Mouse (Mus musculus) stomach, embryonic 14.5 days (tissue): Measurements from ENCODE around the gene Prph2. TPM values are rescaled to one million over a fixed set of nuclear protein-coding genes. Genes with fewer than 3 reads are reported as not detected.

Experiments
- ATAC-seq: fragments of 200-750 bp; cut with Nextera tagmentation; 2 replicates; pipeline ENCODE4 v1.8.0; 2017; ENCODE audit warnings: low read depth, moderate TSS enrichment; ENCODE audit not compliant: insufficient number of reproducible peaks, insufficient read depth, low FRiP score
- H3K27ac ChIP-seq: fragments of 300-500 bp; sonication (generic); 2 replicates; pipeline ENCODE4 v1.5.1; 2014; ENCODE audit warnings: mild to moderate bottlenecking, low read length, moderate library complexity, mixed read lengths
- H3K27me3 ChIP-seq: fragments of 300-500 bp; sonication (generic); 2 replicates; pipeline ENCODE4 v1.6.1; 2014; ENCODE audit warnings: low read length, control low read depth, mixed read lengths; ENCODE audit not compliant: control insufficient read depth, insufficient read depth
- H3K36me3 ChIP-seq: fragments of 300-500 bp; sonication (generic); 2 replicates; pipeline ENCODE4 v1.6.1; 2014; ENCODE audit warnings: mild to moderate bottlenecking, control low read depth, low read length, moderate library complexity, mixed read lengths; ENCODE audit not compliant: control insufficient read depth, insufficient read depth
- H3K4me1 ChIP-seq: fragments of 300-500 bp; sonication (generic); 2 replicates; pipeline ENCODE4 v1.6.1; 2014; ENCODE audit warnings: low read length, control low read depth, mixed read lengths; ENCODE audit not compliant: control insufficient read depth, insufficient read depth
- H3K4me2 ChIP-seq: fragments of 300-500 bp; sonication (generic); replicated peaks from 2 replicates; pipeline ENCODE4 v1.6.1; 2014; ENCODE audit warnings: low read depth, low read length, control low read depth
- H3K4me3 ChIP-seq: fragments of 300-500 bp; sonication (generic); 2 replicates; pipeline ENCODE4 v1.5.1; 2014; ENCODE audit warnings: low read depth, low read length, control low read depth
- H3K9ac ChIP-seq: fragments of 300-500 bp; sonication (generic); replicated peaks from 2 replicates; pipeline ENCODE4 v1.6.1; 2014; ENCODE audit warnings: low read depth, mild to moderate bottlenecking, control low read depth, low read length, moderate library complexity, mixed read lengths
- H3K9me3 ChIP-seq: fragments of 300-500 bp; sonication (generic); 2 replicates; pipeline ENCODE4 v1.6.1; 2016; ENCODE audit warnings: low read depth, low read length, control low read depth; ENCODE audit not compliant: control insufficient read depth
- WGBS: fragments of 180-500 bp; shearing (Covaris S2); extraction: QIAGEN DNeasy Blood & Tissue Kit; methylation state at CpG from one replicate; pipeline ENCODE4 v1.1.7; 2014; 5-methylcytosine and 5-hydroxymethylcytosine counted together
- polyA plus RNA-seq: library from polyadenylated mRNA; unstranded; fragments of >200 nt; fragmentation: Nextera tagmentation; extraction: Ambion mirVana; gene quantifications from 2 replicates; pipeline ENCODE4 v1.2.1, GENCODE M21; 2014

Prph2 gene
- polyA plus RNA-seq, 1 experiment from 2014 or later = not detected

DNA sequence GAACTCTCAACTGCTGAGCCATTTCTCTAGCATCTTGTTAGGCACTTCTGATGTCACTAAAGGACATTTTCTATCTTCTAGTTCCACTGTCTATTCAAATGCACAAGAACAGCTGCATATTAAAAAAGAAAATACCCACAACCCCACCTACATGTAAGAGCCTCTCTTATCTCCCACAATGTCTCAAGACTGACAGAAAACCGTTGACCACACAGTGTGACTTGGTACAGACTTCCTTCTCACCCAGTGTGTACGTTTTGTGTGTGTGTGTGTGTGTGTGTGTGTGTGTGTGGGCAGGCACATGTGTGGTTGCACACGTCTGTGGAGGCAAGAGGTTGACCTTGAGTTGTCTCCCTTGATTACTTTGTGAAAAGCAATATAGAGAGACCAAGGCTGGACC, 51.9 kb downstream of the Prph2 start:
- 81% methylated on average over 3 of the region's 3 CpGs for WGBS
- peaks cover 84% of the 10 kb centered on the region for H3K36me3 ChIP-seq
- no peak overlapping the region for H3K9ac ChIP-seq
- ATAC-seq = no peak
- no peak overlapping the region for H3K27ac ChIP-seq
- no peaks in the 10 kb centered on the region for H3K27me3 ChIP-seq
- no peak overlapping the region for H3K4me2 ChIP-seq
- no peak overlapping the region for H3K4me3 ChIP-seq
- H3K4me1 ChIP-seq = no peaks in the 10 kb centered on the region
- H3K9me3 ChIP-seq = no peaks in the 10 kb centered on the region

DNA sequence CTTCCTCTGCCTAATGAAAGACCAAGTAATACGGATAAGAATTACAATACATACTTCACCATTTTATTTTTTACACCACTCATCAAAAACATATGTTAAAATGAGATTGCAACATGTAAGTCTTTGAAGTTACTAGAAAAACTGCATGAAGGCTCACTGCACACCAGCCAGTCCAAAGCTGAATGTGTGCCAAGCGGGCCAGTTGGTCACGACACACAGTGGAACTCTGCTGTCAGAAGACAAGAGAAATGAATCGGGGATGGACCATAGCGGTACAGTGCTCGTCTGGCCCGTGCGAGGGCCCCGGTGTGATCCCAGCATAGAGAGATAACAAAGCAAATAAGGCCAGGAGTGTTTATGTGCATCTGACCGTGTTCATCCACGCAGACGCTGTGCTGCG, 52.9 kb downstream of the Prph2 start:
- H3K4me2 ChIP-seq = no peak overlapping the region
- 86% methylated on average over 13 of the region's 13 CpGs for WGBS
- H3K9ac ChIP-seq = no peak overlapping the region
- peaks cover 84% of the 10 kb centered on the region for H3K36me3 ChIP-seq
- no peaks in the 10 kb centered on the region for H3K9me3 ChIP-seq
- H3K4me1 ChIP-seq = no peaks in the 10 kb centered on the region
- ATAC-seq = no peak
- no peak overlapping the region for H3K27ac ChIP-seq
- no peaks in the 10 kb centered on the region for H3K27me3 ChIP-seq
- H3K4me3 ChIP-seq = no peak overlapping the region

- Histone ChIP-seq H3K9ac (no peak overlapping the region), H3K36me3 (peaks cover 97% of the 10 kb centered on the region), H3K4me1 (no peaks in the 10 kb centered on the region), H3K4me2 (no peak overlapping the region), H3K27me3 (no peaks in the 10 kb centered on the region), H3K27ac (no peak overlapping the region), H3K4me3 (no peak overlapping the region), H3K9me3 (no peaks in the 10 kb centered on the region)
- 89% methylated on average over 14 of the region's 14 CpGs for WGBS
- no peak for ATAC-seq
Observed at GRCm38 (mm10) chr17:46966892-46967291, 56.6 kb downstream of the Prph2 start.

DNA sequence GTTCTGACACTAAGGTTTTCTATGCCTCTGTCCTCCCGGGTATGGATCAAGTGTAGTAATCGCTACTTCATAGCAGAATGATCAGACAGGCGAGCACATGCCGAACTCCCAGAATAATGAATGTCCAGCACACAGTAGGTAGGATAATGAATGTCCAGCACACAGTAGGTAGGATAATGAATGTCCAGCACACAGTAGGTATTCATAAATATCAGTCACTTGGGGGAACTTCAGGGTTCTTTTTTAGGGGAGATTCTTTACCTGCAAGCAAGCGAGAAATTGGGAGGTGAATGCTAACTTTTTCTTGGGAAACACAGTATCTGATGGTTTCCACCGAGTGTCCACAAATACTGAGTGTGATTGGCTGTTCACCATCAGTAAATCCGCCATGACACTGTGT, 62.3 kb downstream of the Prph2 start:
- Histone ChIP-seq H3K4me1 (no peaks in the 10 kb centered on the region), H3K9ac (no peak overlapping the region), H3K27ac (no peak overlapping the region), H3K36me3 (peaks cover 94% of the 10 kb centered on the region), H3K4me2 (no peak overlapping the region), H3K4me3 (no peak overlapping the region), H3K27me3 (no peaks in the 10 kb centered on the region), H3K9me3 (no peaks in the 10 kb centered on the region)
- 95% methylated on average over 7 of the region's 7 CpGs for WGBS
- no peak for ATAC-seq

Other genes starting within 250 kb of the Prph2 start
- gene Rrp36, start 236.1 kb upstream of the Prph2 start, polyA plus RNA-seq = 52.3 and 53.5 TPM in 2 replicates
- 152 and 162 TPM in 2 replicates for gene Mea1, start 231.7 kb upstream of the Prph2 start, polyA plus RNA-seq
- 101 and 105 TPM in 2 replicates for gene Klhdc3, start 229.5 kb upstream of the Prph2 start, polyA plus RNA-seq
- 77.5 and 82.8 TPM in 2 replicates for gene Ppp2r5d, start 205.3 kb upstream of the Prph2 start, polyA plus RNA-seq
- 18.6 and 18.8 TPM in 2 replicates for gene Pex6, start 199.0 kb upstream of the Prph2 start, polyA plus RNA-seq
- 0.33 and 0.67 TPM in 2 replicates for gene Gnmt, start 181.3 kb upstream of the Prph2 start, polyA plus RNA-seq
- 68.3 and 68.4 TPM in 2 replicates for gene Cnpy3, start 158.2 kb upstream of the Prph2 start, polyA plus RNA-seq
- gene Ptcra, start 146.7 kb upstream of the Prph2 start, polyA plus RNA-seq = 0.59 and 0.77 TPM in 2 replicates
- 79.1 and 84.9 TPM in 2 replicates for gene 2310039H08Rik, start 137.8 kb upstream of the Prph2 start, polyA plus RNA-seq
- gene Rpl7l1, start 127.8 kb upstream of the Prph2 start, polyA plus RNA-seq = 139 and 149 TPM in 2 replicates
- 6.0 and 6.6 TPM in 2 replicates for gene Bicral, start 52.0 kb upstream of the Prph2 start, polyA plus RNA-seq
- gene Tbcc, start 19.8 kb upstream of the Prph2 start, polyA plus RNA-seq = 52.6 and 54.3 TPM in 2 replicates
- gene Ubr2, start 100.1 kb downstream of the Prph2 start, polyA plus RNA-seq = 23.3 and 24.5 TPM in 2 replicates